Mouse (Mus musculus): ENCODE data around the gene Hkdc1.

DNA sequence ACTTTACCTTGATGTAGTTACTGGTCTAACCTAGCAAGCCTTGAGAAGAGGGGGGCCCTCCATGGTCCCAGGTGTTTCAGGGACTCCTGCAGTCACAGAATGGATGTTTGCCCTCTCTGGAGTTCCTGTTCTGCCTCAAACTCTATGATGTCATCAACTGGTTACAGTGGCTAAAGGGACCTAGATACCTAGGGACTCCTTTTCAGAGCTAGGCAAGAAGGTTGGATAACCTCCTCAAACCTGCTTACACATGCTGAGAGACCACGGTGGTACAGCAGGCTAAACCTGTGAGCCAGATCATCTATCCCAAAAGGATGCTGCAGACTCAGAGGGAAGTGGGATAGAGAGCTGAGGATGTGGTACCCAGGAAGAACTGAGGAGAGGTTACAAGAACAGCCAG, 42.5 kb downstream of the Hkdc1 start, which contains the start of gene Hk1:
- no peak for TF ChIP-seq CTCF (IDR thresholded peaks at IDR 0.05; ENCODE audit: control insufficient read depth, insufficient read depth, insufficient read length)
- no peak for TF ChIP-seq MAX (IDR thresholded peaks at IDR 0.05)
